Mouse (Mus musculus): Measurements from ENCODE around the gene C530008M17Rik. TPM values are rescaled to one million over a fixed set of nuclear protein-coding genes. Genes with fewer than 3 reads are reported as not detected.
A peak's percentile ranks its signal among the peaks of the same experiment; 100 is the strongest.
"Not testable (repeated sequence)": the region's sequence is repeated elsewhere in the genome, so short reads cannot be mapped to it uniquely, and the experiment has no call there.

C530008M17Rik gene
- total RNA-seq, 2 experiments from 2014 or later = 0.21 to 3.7 TPM

- ATAC-seq (replicated peaks; ENCODE audit: poor library complexity) = no peak
Measured at GRCm38 (mm10) chr5:76876106-76876758, 219.9 kb downstream of the C530008M17Rik start.

- ATAC-seq (replicated peaks; ENCODE audit: poor library complexity) = no peak
Measured at GRCm38 (mm10) chr5:76884107-76884506, 227.8 kb downstream of the C530008M17Rik start.

DNA sequence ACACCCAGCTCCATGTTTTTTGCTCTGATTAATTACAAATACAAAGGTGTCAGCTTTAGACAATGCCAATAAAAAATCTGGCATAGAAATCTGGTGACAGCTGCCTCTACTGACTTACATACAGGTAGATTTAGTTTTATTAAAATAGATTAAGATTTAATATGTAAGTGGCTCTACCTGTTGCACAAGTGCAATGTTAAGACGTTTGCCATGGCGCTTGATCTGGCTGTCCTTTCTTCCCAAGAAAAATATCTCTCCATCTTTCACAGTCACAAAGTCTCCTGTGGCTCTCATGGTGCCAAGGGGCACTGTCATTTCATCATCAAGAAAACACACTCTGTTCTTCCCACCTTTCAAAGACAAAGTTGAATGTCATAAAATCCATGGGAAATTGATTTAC is 230.7 kb downstream of the C530008M17Rik start:
- no peak for ATAC-seq (replicated peaks; ENCODE audit: poor library complexity)

DNA sequence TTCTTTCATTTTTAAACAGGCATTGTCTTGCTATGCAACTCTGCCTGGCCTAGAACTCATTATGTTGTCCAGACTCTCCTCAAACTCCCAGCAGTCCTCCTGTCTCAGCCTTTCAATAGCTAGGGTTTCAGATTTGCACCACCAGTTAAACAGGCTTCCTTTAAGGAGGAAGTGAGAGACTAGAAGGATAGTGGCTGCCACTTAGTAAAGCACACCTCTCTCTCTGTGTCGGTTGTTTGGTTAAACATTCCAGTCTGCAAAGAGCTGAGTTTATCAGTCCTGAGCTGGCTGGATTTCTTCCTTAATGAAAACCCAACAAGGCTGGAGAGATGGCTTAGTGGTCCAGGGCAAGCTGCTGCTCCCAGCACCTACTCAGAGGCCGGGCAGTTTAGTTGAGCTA is 236.3 kb downstream of the C530008M17Rik start:
- no peak for ATAC-seq (replicated peaks; ENCODE audit: poor library complexity)

DNA sequence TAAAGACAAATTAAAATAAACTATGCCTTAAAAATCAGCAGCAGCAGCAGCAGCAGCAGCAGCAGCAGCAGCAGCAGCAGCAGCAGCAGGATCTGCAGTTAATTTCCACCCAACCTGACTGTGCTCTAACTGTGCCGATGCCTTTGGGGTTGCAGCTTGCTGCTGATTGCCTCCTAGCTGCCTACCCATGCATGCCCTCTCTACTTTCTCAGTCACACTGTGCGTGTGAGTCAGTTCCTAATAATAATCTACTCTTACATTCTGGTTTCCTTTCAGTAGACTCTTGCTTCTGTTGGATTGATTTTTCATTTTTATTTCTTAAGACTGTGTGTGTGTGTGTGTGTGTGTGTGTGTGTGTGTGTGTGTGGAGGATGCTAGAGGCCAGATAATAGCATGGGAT is 236.8 kb downstream of the C530008M17Rik start:
- no peak for ATAC-seq (replicated peaks; ENCODE audit: poor library complexity)

DNA sequence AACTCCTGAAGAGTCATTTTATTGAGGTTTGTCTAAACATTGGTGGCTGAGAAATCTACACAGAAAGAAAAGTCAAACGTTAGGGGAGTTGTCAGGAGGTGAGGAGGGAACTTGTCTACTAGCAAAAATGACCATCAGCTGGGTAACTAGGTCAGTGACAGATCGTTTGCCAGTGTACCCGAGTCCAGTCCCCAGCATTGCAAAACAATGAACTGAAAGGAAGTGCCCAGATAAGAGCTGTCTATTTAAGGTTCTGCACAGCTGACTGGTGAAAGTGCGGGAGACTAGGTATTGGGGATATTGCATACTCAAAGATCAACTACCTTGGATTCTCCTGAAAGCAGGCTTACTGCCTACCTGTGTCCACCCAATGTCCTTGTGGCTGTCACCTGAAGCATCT is 245.8 kb downstream of the C530008M17Rik start:
- no peak for ATAC-seq (replicated peaks; ENCODE audit: poor library complexity)

- no peak for ATAC-seq (replicated peaks; ENCODE audit: poor library complexity)
Measured at GRCm38 (mm10) chr5:76904713-76905404, 248.5 kb downstream of the C530008M17Rik start.

DNA sequence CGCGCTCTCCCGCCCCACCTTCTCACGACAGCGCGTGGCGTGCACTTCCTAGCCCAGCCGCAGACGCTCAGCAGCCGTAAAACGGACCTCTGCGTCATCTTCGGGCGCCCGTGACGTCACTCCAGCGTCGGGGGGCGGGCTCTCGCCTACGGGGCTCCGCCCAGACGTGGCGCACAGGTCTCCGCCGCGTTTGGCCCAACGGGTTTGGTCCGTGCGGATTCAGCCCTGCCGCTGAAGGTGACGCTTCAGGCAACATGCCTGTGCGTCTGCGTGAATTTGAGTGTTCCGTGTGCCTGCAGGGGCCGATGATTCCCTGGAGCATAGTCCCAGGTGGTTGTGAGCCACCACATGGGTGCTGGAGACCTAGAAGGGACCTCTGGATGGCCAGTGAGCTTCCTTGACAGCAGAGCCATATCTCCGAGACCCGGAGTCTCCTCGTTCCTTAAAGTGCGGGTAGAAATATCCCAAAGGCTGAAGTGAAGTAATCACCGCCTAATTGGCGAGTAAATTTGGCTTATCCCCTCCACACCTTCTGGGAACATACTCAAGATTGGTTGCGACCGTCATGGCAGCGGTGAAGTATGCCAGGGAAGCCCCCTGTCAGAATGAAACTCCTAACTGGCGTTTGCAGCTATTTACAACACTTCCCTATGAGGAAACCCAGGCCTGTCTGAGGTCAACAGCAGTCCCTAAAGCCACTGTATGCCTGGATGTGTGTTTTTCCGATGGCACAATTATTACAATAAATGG is 249.3 kb downstream of the C530008M17Rik start, which contains the start of gene Aasdh:
Gene Aasdh, minus strand, starts transcription at position 110 of the 750 bp plus-strand sequence.
- ATAC-seq (replicated peaks; ENCODE audit: poor library complexity) = peak; percentile 94

- ATAC-seq (replicated peaks; ENCODE audit: poor library complexity) = no peak
Measured at GRCm38 (mm10) chr5:76906155-76906499, 249.8 kb downstream of the C530008M17Rik start.

- ATAC-seq (replicated peaks; ENCODE audit: poor library complexity) = peak; percentile 57
Measured at GRCm38 (mm10) chr5:76910807-76911206, 254.5 kb downstream of the C530008M17Rik start.

- not testable (repeated sequence) for ATAC-seq (replicated peaks; ENCODE audit: poor library complexity)
Measured at GRCm38 (mm10) chr5:76912522-76912921, 256.2 kb downstream of the C530008M17Rik start.

DNA sequence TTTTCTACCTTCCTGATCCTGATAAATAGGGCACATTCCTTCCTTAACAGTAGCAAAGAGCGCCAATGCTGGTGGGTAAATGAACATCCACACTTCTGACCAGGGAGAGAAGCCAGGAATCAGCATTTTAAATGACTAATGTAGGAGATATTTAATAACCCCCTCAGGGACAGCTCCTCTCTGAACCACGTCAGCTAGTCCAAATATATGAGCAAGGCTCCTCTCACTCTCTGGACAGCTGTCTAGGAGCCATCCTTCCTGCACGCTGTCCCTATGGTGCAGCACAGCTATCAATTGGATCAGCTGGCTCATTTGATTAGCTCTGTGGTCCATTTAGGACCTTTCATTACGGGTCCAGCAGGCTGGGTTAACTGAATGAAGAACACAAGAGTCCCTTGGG is 266.5 kb downstream of the C530008M17Rik start:
- no peak for ATAC-seq (replicated peaks; ENCODE audit: poor library complexity)

Other genes with a start within 250 kb of the C530008M17Rik start
- not detected in 2 replicates for gene Gm7271, start 172.5 kb upstream of the C530008M17Rik start, total RNA-seq (2015)
- not detected in 2 replicates for gene Gm7271, start 172.5 kb upstream of the C530008M17Rik start, total RNA-seq (2017)
- 52.2 and 60.5 TPM in 2 replicates for gene Exoc1, start 127.2 kb upstream of the C530008M17Rik start, total RNA-seq (2015)
- 52.0 and 67.5 TPM in 2 replicates for gene Exoc1, start 127.2 kb upstream of the C530008M17Rik start, total RNA-seq (2017)
- gene Cep135, start 67.8 kb upstream of the C530008M17Rik start, total RNA-seq (2015) = 9.6 and 10.2 TPM in 2 replicates
- gene Cep135, start 67.8 kb upstream of the C530008M17Rik start, total RNA-seq (2017) = 13.7 and 17.4 TPM in 2 replicates
- gene Aasdh, start 249.0 kb downstream of the C530008M17Rik start, total RNA-seq (2015) = 17.9 and 20.1 TPM in 2 replicates
- 27.3 and 35.1 TPM in 2 replicates for gene Aasdh, start 249.0 kb downstream of the C530008M17Rik start, total RNA-seq (2017)